Mouse (Mus musculus) kidney, embryonic 14.5 days (tissue): ENCODE measurements around the gene Mest. TPM values are rescaled to one million over a fixed set of nuclear protein-coding genes. Genes with fewer than 3 reads are reported as not detected.

ENCODE experiments used
- ATAC-seq: fragments of 200-750 bp; cut with Nextera tagmentation; 2 replicates; pipeline ENCODE4 v1.8.0; 2017; ENCODE audit warnings: moderate number of reproducible peaks, mild to moderate bottlenecking, moderate TSS enrichment, moderate library complexity; ENCODE audit not compliant: low FRiP score, low TSS enrichment
- H3K27ac ChIP-seq: fragments of 300-500 bp; sonication (generic); 2 replicates; pipeline ENCODE4 v1.5.1; 2014; ENCODE audit warnings: low read depth, mild to moderate bottlenecking, low read length, moderate library complexity, mixed read lengths
- H3K27me3 ChIP-seq: fragments of 300-500 bp; sonication (generic); 2 replicates; pipeline ENCODE4 v1.6.1; 2014; ENCODE audit warnings: mild to moderate bottlenecking, low read length; ENCODE audit not compliant: control insufficient read depth, insufficient read depth
- H3K36me3 ChIP-seq: fragments of 300-500 bp; sonication (generic); 2 replicates; pipeline ENCODE4 v1.6.1; 2014; ENCODE audit warnings: low read length, mixed read lengths; ENCODE audit not compliant: control insufficient read depth, insufficient read depth
- H3K4me1 ChIP-seq: fragments of 300-500 bp; sonication (generic); 2 replicates; pipeline ENCODE4 v1.6.1; 2014; ENCODE audit warnings: low read length, mixed read lengths; ENCODE audit not compliant: control insufficient read depth, insufficient read depth
- H3K4me2 ChIP-seq: fragments of 300-500 bp; sonication (generic); replicated peaks from 2 replicates; pipeline ENCODE4 v1.6.1; 2014; ENCODE audit warnings: low read depth, mild to moderate bottlenecking, low read length
- H3K4me3 ChIP-seq: fragments of 300-500 bp; sonication (generic); 2 replicates; pipeline ENCODE4 v1.5.1; 2014; ENCODE audit warnings: mild to moderate bottlenecking, low read length
- H3K9ac ChIP-seq: fragments of 300-500 bp; sonication (generic); 2 replicates; pipeline ENCODE4 v1.6.1; 2014; ENCODE audit warnings: low read depth, mild to moderate bottlenecking, low read length, moderate library complexity
- H3K9me3 ChIP-seq: fragments of 300-500 bp; sonication (generic); 2 replicates; pipeline ENCODE4 v1.6.1; 2016; ENCODE audit warnings: low read length; ENCODE audit not compliant: control insufficient read depth
- whole genome bisulfite sequencing: fragments of 180-500 bp; shearing (Covaris S2); extraction: QIAGEN DNeasy Blood & Tissue Kit; methylation state at CpG from one replicate; pipeline ENCODE4 v1.1.7; 2014; 5-methylcytosine and 5-hydroxymethylcytosine counted together
- polyA plus RNA-seq: library from polyadenylated mRNA; unstranded; fragments of >200 nt; fragmentation: Nextera tagmentation; extraction: Ambion mirVana; gene quantifications from 2 replicates; pipeline ENCODE4 v1.2.1, GENCODE M21; 2014

The Mest gene
- polyA plus RNA-seq, 1 experiment from 2014 or later: 2,617 TPM

- Histone ChIP-seq H3K9ac (no peak overlapping the region), H3K27me3 (no peaks in the 10 kb centered on the region), H3K27ac (peak overlapping the region; percentile 83), H3K4me1 (peaks cover 23% of the 10 kb centered on the region), H3K4me3 (no peak overlapping the region), H3K36me3 (no peaks in the 10 kb centered on the region), H3K9me3 (no peaks in the 10 kb centered on the region), H3K4me2 (no peak overlapping the region)
- ATAC-seq: no peak
- 66% methylated on average over 6 of the region's 6 CpGs for WGBS
Observed at GRCm38 (mm10) chr6:30713455-30713854, 9.9 kb upstream of the Mest start.

- 48% methylated on average over 11 of the region's 11 CpGs for WGBS
- H3K4me1 ChIP-seq: peaks cover 23% of the 10 kb centered on the region
- H3K9ac ChIP-seq: no peak overlapping the region
- no peak overlapping the region for H3K4me2 ChIP-seq
- H3K36me3 ChIP-seq: no peaks in the 10 kb centered on the region
- H3K9me3 ChIP-seq: no peaks in the 10 kb centered on the region
- H3K27ac ChIP-seq: peak overlapping the region; percentile 83
- no peaks in the 10 kb centered on the region for H3K27me3 ChIP-seq
- H3K4me3 ChIP-seq: no peak overlapping the region
- no peak for ATAC-seq
Observed at GRCm38 (mm10) chr6:30713896-30714295, 9.5 kb upstream of the Mest start.

- no peak overlapping the region for H3K4me3 ChIP-seq
- ATAC-seq: peak; percentile 61
- no peak overlapping the region for H3K4me2 ChIP-seq
- 48% methylated on average over 5 of the region's 5 CpGs for WGBS
- no peaks in the 10 kb centered on the region for H3K36me3 ChIP-seq
- no peaks in the 10 kb centered on the region for H3K27me3 ChIP-seq
- H3K9ac ChIP-seq: no peak overlapping the region
- H3K9me3 ChIP-seq: no peaks in the 10 kb centered on the region
- peaks cover 23% of the 10 kb centered on the region for H3K4me1 ChIP-seq
- peak overlapping the region; percentile 83 for H3K27ac ChIP-seq
Observed at GRCm38 (mm10) chr6:30714891-30715471, 8.4 kb upstream of the Mest start.

GRCm38 (mm10) chr6:30716796-30717195, 6.6 kb upstream of the Mest start:
- no peaks in the 10 kb centered on the region for H3K27me3 ChIP-seq
- H3K9me3 ChIP-seq: no peaks in the 10 kb centered on the region
- no peaks in the 10 kb centered on the region for H3K36me3 ChIP-seq
- H3K4me1 ChIP-seq: peaks cover 20% of the 10 kb centered on the region
- no peak for ATAC-seq
- 90% methylated on average over 7 of the region's 7 CpGs for WGBS
- no peak overlapping the region for H3K9ac ChIP-seq
- no peak overlapping the region for H3K4me3 ChIP-seq
- H3K27ac ChIP-seq: peak overlapping the region; percentile 37; the same call in 1 of the 2 replicates
- no peak overlapping the region for H3K4me2 ChIP-seq

GRCm38 (mm10) chr6:30722385-30723164, 772 bp upstream of the Mest start:
- no peak for ATAC-seq
- Histone ChIP-seq H3K4me3 (no peak overlapping the region), H3K4me2 (no peak overlapping the region), H3K27me3 (no peaks in the 10 kb centered on the region), H3K36me3 (no peaks in the 10 kb centered on the region), H3K4me1 (peaks cover 21% of the 10 kb centered on the region), H3K9ac (no peak overlapping the region), H3K9me3 (no peaks in the 10 kb centered on the region), H3K27ac (no peak overlapping the region)
- WGBS: 86% methylated on average over 4 of the region's 4 CpGs

- ATAC-seq: peak; percentile 92
- Histone ChIP-seq H3K9ac (no peak overlapping the region), H3K4me3 (no peak overlapping the region), H3K4me1 (peaks cover 33% of the 10 kb centered on the region), H3K4me2 (no peak overlapping the region; the same call in 1 of the 2 replicates), H3K36me3 (no peaks in the 10 kb centered on the region), H3K27ac (peak overlapping the region; percentile 38), H3K27me3 (no peaks in the 10 kb centered on the region), H3K9me3 (peaks cover 11% of the 10 kb centered on the region; the same call in 1 of the 2 replicates)
- 20% methylated on average over 12 of the region's 12 CpGs for WGBS
Observed at GRCm38 (mm10) chr6:30730301-30730971, 7.1 kb downstream of the Mest start.

GRCm38 (mm10) chr6:30732571-30733130, 9.3 kb downstream of the Mest start:
- Histone ChIP-seq H3K27ac (peak overlapping the region; percentile 24; the same call in 1 of the 2 replicates), H3K4me2 (no peak overlapping the region), H3K4me3 (no peak overlapping the region), H3K4me1 (peaks cover 33% of the 10 kb centered on the region), H3K9ac (no peak overlapping the region), H3K9me3 (peaks cover 32% of the 10 kb centered on the region), H3K36me3 (no peaks in the 10 kb centered on the region), H3K27me3 (no peaks in the 10 kb centered on the region)
- 54% methylated on average over 18 of the region's 18 CpGs for WGBS
- ATAC-seq: no peak

GRCm38 (mm10) chr6:30734465-30734864, 11.1 kb downstream of the Mest start:
- Histone ChIP-seq H3K4me1 (peaks cover 30% of the 10 kb centered on the region), H3K27ac (peak overlapping the region; percentile 48), H3K4me3 (no peak overlapping the region), H3K9me3 (peaks cover 50% of the 10 kb centered on the region), H3K27me3 (no peaks in the 10 kb centered on the region), H3K4me2 (no peak overlapping the region), H3K9ac (no peak overlapping the region), H3K36me3 (no peaks in the 10 kb centered on the region)
- 61% methylated on average over 6 of the region's 6 CpGs for WGBS
- ATAC-seq: no peak
